Mouse (Mus musculus) E14TG2a.4 (cell line): ENCODE data around the gene Rap1b.

Experiments used
- H3K27me3 ChIP-seq: 2 replicates; pipeline ENCODE4 v1.6.1; 2014; ENCODE audit warnings: low read length, control low read depth; ENCODE audit not compliant: insufficient read depth
- H3K36me3 ChIP-seq: 2 replicates; pipeline ENCODE4 v1.6.1; 2014; ENCODE audit warnings: low read length, control low read depth; ENCODE audit not compliant: insufficient read depth
- H3K4me1 ChIP-seq: replicated peaks from 2 replicates; pipeline ENCODE4 v1.6.1; 2014; ENCODE audit warnings: low read depth, low read length, control low read depth
- H3K4me3 ChIP-seq: replicated peaks from 2 replicates; pipeline ENCODE4 v1.5.1; 2014; ENCODE audit warnings: mild to moderate bottlenecking, low read length
- H3K9me3 ChIP-seq: 2 replicates; pipeline ENCODE4 v1.6.1; 2014; ENCODE audit warnings: low read length, control low read depth
- CTCF ChIP-seq: conservative IDR thresholded peaks from 2 replicates; pipeline ENCODE4 v1.5.1; 2014; ENCODE audit warnings: low read length
- NANOG ChIP-seq: IDR thresholded peaks from 2 replicates; pipeline ENCODE4 v1.6.1; 2014; ENCODE audit warnings: borderline replicate concordance, low read length, mixed read lengths
- POU5F1 ChIP-seq: IDR thresholded peaks from 2 replicates; pipeline ENCODE4 v1.6.1; 2014; ENCODE audit warnings: low read length, borderline replicate concordance

Rap1b gene

DNA sequence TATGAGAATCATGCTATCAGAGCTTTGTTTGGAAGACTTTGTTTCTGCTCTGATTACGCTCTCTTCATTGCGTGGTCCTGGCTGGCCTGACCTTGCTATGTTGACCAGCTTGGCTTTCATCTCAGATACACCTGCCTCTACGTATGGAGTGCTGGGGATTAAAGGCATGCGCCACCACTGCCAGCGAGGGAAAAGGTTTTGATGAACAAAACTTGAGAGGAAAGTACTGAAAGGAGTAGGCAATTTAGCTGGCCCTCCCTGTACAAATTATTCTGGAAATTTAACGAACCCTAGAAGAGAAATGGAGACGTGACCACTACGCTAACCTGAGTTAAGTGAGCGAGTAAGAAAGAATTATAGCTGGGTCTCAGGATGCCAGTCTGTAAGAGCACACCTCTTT is 961 bp upstream of the Rap1b start:
- Histone ChIP-seq H3K4me1 (peaks cover 61% of the 10 kb centered on the region), H3K36me3 (peaks cover 4% of the 10 kb centered on the region; the same call in 1 of the 2 replicates), H3K9me3 (no peaks in the 10 kb centered on the region), H3K4me3 (peak overlapping the region; percentile 88; the same call in 1 of the 2 replicates), H3K27me3 (peaks cover 5% of the 10 kb centered on the region; the same call in 1 of the 2 replicates)
- TF ChIP-seq NANOG (no peak), POU5F1 (no peak), CTCF (no peak)

GRCm38 (mm10) chr10:117846260-117846632 is 411 bp upstream of the Rap1b start:
- no peak for TF ChIP-seq CTCF
- peaks cover 5% of the 10 kb centered on the region; the same call in 1 of the 2 replicates for H3K27me3 ChIP-seq

GRCm38 (mm10) chr10:117844782-117845596 is 846 bp downstream of the Rap1b start:
- Histone ChIP-seq H3K9me3 (no peaks in the 10 kb centered on the region), H3K4me1 (peaks cover 64% of the 10 kb centered on the region), H3K4me3 (peak overlapping the region; percentile 88), H3K36me3 (peaks cover 4% of the 10 kb centered on the region; the same call in 1 of the 2 replicates), H3K27me3 (peaks cover 5% of the 10 kb centered on the region; the same call in 1 of the 2 replicates)
- TF ChIP-seq POU5F1 (no peak), NANOG (no peak), CTCF (no peak)

More at GRCm38 (mm10) chr10:117846260-117846632, 411 bp upstream of the Rap1b start:
- peaks cover 4% of the 10 kb centered on the region; the same call in 1 of the 2 replicates for H3K36me3 ChIP-seq
- H3K9me3 ChIP-seq = no peaks in the 10 kb centered on the region
- H3K4me1 ChIP-seq = peaks cover 63% of the 10 kb centered on the region
- peak overlapping the region; percentile 88 for H3K4me3 ChIP-seq

DNA sequence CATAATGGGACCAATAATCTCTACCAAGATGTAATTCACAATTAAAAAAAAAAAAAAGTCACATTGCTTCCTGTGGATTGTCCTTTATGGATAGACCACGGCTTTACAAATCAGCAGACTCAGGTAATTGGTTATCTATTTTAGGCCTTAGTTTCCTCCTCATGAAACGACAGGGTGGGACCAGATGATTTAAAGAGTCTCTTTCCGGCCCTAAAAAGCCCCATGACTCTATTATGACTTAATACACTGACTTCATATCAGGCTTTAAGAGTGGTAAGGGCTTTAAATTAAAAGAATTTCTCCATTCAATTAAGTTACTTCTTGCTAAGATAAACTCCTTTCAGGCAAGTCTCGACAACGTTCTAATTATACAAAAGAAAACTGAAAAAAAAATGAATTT is 1.6 kb downstream of the Rap1b start:
- Histone ChIP-seq H3K27me3 (peaks cover 5% of the 10 kb centered on the region; the same call in 1 of the 2 replicates), H3K9me3 (no peaks in the 10 kb centered on the region), H3K36me3 (peaks cover 4% of the 10 kb centered on the region; the same call in 1 of the 2 replicates), H3K4me1 (peaks cover 64% of the 10 kb centered on the region), H3K4me3 (peak overlapping the region; percentile 88)
- TF ChIP-seq POU5F1 = no peak
- TF ChIP-seq CTCF = no peak
- TF ChIP-seq NANOG = no peak

DNA sequence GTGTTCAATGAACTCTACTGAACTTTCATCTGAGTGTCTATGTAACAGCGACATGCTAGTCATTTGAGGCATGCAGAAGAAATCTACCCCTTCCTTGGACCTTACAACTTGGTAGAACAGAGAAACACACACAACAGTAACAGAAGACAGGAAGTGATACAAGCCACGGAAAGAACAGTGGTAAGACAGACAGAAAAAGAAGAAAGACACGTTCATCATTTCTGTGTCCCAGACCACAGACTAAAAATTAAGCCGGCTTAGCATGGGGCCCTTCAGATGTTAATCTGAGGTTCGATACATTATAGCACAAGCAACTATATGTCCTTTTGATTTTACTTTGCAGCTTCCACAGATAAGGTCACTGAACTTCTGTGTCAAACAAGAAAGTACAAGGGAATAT is 2.1 kb downstream of the Rap1b start:
- no peak for TF ChIP-seq CTCF
- TF ChIP-seq POU5F1 = no peak
- TF ChIP-seq NANOG = no peak
- peaks cover 64% of the 10 kb centered on the region for H3K4me1 ChIP-seq
- H3K27me3 ChIP-seq = peaks cover 5% of the 10 kb centered on the region; the same call in 1 of the 2 replicates

GRCm38 (mm10) chr10:117841765-117842164 is 4.1 kb downstream of the Rap1b start:
- TF ChIP-seq POU5F1 (no peak), NANOG (no peak), CTCF (no peak)
- Histone ChIP-seq H3K4me3 (no peak overlapping the region), H3K27me3 (peaks cover 2% of the 10 kb centered on the region; the same call in 1 of the 2 replicates), H3K36me3 (peaks cover 9% of the 10 kb centered on the region; the same call in 1 of the 2 replicates), H3K4me1 (peaks cover 58% of the 10 kb centered on the region), H3K9me3 (no peaks in the 10 kb centered on the region)

More for the DNA sequence above, 2.1 kb downstream of the Rap1b start:
- no peak overlapping the region for H3K4me3 ChIP-seq
- H3K36me3 ChIP-seq = peaks cover 4% of the 10 kb centered on the region; the same call in 1 of the 2 replicates
- no peaks in the 10 kb centered on the region for H3K9me3 ChIP-seq

DNA sequence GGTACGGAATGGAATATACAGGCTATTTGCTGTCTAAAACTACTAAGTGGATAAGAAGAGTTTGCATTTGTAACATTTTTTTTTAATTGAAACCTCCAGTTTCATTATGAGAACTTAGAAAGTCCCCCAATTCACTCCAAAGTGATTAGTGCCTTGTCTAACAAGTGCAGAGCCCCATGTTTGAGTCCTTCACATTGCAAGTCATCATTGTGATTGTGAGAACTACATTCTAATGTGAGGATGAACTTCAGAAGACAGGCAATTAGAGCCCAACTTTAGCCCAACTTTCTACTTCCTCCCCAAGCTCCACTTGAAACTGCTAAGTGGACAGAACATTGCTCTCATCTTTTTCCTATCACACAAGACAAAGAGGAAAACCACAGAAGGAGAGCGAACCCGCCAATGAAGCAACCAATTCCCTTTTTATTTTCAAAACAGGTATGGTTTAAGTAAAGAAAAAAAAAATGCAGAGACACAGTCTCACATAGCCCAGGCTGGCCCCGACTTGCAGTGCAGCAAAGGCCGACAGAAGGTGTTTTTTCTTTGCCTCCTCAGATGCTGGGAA is 5.3 kb downstream of the Rap1b start:
- no peak for TF ChIP-seq POU5F1
- no peak for TF ChIP-seq CTCF
- TF ChIP-seq NANOG = no peak
- Histone ChIP-seq H3K9me3 (no peaks in the 10 kb centered on the region), H3K4me3 (no peak overlapping the region), H3K27me3 (no peaks in the 10 kb centered on the region), H3K4me1 (peaks cover 58% of the 10 kb centered on the region), H3K36me3 (peaks cover 14% of the 10 kb centered on the region; the same call in 1 of the 2 replicates)

- TF ChIP-seq NANOG (no peak), POU5F1 (no peak), CTCF (no peak)
- no peaks in the 10 kb centered on the region for H3K9me3 ChIP-seq
- no peaks in the 10 kb centered on the region for H3K27me3 ChIP-seq
- H3K4me1 ChIP-seq = peaks cover 62% of the 10 kb centered on the region
- peaks cover 14% of the 10 kb centered on the region; the same call in 1 of the 2 replicates for H3K36me3 ChIP-seq
- no peak overlapping the region for H3K4me3 ChIP-seq
Measured at GRCm38 (mm10) chr10:117839737-117840136, 6.1 kb downstream of the Rap1b start.
